Mouse (Mus musculus): ENCODE results near the gene Slc11a2. TPM values are rescaled to one million over a fixed set of nuclear protein-coding genes. Genes with fewer than 3 reads are reported as not detected.

The Slc11a2 gene
- total RNA-seq, 2 experiments from 2014 or later = 18.3 to 20.1 TPM

GRCm38 (mm10) chr15:100411731-100412130 lies 13.1 kb downstream of the Slc11a2 start:
- ATAC-seq (replicated peaks; ENCODE audit: low FRiP score, poor library complexity, severe bottlenecking) = no peak

DNA sequence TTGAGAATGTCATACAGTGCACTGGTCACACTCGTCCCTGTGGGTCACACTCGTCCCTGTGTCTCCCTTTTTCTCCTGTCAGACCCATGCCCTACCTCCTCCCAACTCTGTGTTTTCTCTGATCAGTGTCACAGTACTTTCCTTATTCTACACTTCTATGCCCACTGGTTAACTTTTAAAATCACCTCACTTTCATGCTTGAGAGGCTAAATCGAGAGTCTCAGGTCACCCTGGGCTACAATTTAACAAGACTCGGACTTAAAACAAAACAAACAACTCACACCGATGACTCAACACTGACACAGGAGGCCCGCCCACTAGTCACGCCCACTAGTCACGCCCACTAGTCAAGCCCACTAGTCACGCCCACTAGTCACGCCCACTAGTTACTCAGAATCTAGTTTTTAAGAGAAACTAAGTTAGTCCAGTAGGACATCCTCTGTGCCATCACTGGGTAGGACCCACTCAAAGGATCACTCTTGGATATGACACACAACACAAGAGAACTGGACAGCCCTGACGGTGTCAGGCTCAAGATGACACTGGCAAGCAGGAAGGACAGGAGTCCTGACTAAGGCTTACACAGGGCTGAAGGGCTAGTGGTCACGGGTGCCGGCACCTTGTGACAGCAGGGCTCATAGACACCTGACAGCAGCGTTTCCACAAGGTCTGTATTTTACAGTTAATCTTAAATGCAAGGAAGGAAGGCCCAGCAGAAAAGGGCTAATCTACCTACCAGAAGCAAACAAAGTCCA lies 13.8 kb downstream of the Slc11a2 start:
- peak; percentile 95 for ATAC-seq (replicated peaks; ENCODE audit: low FRiP score, poor library complexity, severe bottlenecking)

GRCm38 (mm10) chr15:100406088-100406487 lies 18.8 kb downstream of the Slc11a2 start:
- no peak for ATAC-seq (replicated peaks; ENCODE audit: low FRiP score, poor library complexity, severe bottlenecking)

- no peak for ATAC-seq (replicated peaks; ENCODE audit: low FRiP score, poor library complexity, severe bottlenecking)
Measured at GRCm38 (mm10) chr15:100403318-100404000, 21.4 kb downstream of the Slc11a2 start.

DNA sequence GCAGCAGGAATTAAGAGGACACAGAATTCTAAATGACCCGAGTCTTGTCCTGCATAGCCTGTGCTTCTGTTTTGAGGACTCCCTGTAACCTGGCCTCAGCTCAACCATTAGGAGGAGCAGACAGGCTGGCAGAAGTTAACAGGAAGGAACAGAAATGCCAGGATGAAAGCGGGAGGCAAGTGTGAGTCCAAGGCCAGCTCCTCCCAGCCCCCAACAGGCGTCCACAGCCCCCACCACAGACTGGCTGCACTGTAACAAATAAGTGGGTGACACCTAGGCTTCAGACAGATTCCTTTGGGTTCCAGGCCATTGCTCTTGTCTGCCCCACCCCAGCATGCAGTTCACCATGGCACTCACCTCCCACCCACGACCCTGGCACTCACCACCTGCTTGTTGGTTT lies 22.1 kb downstream of the Slc11a2 start:
- no peak for ATAC-seq (replicated peaks; ENCODE audit: low FRiP score, poor library complexity, severe bottlenecking)

DNA sequence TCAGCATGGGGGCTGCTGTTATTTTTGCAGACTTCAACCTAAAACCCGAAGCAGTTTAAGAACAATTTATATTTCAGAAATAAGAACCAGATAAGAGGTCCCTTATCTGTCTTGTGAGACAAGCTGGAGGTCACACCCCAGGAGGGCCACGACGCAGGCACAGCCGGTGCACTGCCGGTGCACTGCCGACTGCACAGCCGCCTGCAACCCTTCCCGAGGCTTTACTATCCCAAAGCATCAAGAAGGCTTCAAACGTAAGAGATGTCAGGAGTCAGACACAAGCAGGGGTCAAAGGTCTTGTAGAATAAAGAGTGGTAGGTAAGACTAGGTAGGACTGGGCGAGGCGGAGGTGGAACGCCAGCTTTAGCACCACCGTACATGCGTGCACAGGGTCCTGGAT lies 22.5 kb downstream of the Slc11a2 start:
- ATAC-seq (replicated peaks; ENCODE audit: low FRiP score, poor library complexity, severe bottlenecking) = no peak

GRCm38 (mm10) chr15:100401811-100402210 lies 23.1 kb downstream of the Slc11a2 start:
- no peak for ATAC-seq (replicated peaks; ENCODE audit: low FRiP score, poor library complexity, severe bottlenecking)

GRCm38 (mm10) chr15:100400592-100401250 lies 24.2 kb downstream of the Slc11a2 start:
- ATAC-seq (replicated peaks; ENCODE audit: low FRiP score, poor library complexity, severe bottlenecking) = no peak

DNA sequence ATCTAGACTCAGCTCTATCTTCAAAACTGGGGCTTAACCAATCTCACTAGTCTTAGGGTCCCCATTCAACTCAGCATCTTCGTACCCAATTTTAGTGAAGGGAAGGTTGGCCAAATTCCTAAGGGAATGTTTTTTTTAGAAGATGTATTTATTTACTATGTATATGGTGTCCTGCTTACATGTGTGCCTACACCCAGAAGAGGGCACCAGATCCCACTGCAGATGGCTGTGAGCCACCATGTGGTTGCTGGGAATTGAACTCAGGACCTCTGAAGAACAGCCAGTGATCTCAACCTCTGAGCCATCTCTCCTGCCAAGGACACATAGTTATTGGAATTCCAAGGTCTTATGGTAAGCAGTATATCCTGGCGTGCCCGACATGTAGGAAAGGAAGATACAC lies 29.3 kb downstream of the Slc11a2 start:
- ATAC-seq (replicated peaks; ENCODE audit: low FRiP score, poor library complexity, severe bottlenecking) = no peak

DNA sequence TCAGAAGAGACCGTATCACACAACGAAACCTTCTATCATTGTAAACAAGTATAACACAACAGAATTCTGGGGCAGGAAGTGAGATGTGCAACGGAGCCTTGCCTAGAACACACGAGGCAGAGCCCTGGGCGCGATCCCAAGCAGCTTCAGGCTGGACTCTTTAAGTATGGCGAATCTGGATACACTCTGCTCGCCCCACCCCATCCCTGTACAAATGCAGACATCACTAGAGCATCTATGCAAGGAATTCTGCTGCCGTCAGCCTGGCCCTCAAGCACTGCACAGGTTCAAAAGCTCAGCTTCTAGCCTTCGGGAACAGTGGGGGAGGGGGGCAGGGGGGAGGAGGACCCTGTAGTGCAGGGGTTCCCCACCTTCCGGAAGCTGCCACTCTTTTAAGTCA lies 31.9 kb downstream of the Slc11a2 start:
- no peak for ATAC-seq (replicated peaks; ENCODE audit: low FRiP score, poor library complexity, severe bottlenecking)

- peak; percentile 51 for ATAC-seq (replicated peaks; ENCODE audit: low FRiP score, poor library complexity, severe bottlenecking)
Measured at GRCm38 (mm10) chr15:100391599-100391998, 33.3 kb downstream of the Slc11a2 start.

DNA sequence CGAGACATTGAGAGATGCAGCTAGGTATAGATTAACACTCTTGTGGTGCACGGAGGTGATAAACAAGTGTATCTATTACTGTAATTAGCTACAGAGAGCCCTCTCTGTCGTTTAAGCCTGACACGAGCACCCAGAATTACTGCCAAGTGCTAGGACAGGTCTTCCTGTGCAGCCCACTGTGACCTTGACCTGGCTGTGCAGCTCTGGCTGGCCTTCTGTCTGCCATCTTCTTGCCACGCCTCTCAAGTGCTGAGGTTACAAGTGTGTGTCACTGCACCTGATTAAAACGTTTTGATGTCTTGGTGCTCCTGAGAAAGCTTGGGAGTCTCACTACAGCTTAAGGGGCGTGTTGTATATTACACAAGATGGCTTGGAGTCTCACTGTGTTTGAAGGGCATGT lies 33.8 kb downstream of the Slc11a2 start:
- no peak for ATAC-seq (replicated peaks; ENCODE audit: low FRiP score, poor library complexity, severe bottlenecking)

DNA sequence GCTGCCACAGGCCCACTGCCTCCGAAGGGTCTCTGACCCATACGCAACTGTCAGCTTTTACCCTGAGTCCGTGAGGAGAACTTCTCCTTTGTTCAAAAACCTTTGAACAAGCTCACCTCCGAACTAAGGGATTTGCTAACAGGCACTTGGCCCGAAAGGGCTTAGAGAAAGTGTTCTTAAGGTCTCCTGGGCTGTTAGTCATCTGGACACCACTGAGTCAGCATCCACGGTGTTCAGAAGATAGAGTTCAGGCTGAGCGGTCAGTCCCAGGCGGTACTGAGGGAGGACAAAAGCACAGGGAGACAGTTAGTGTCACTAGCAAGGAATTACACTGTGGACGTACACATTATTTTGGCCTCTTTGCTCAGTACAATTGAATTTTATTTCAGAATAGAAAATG lies 36.0 kb downstream of the Slc11a2 start:
- no peak for ATAC-seq (replicated peaks; ENCODE audit: low FRiP score, poor library complexity, severe bottlenecking)

GRCm38 (mm10) chr15:100388224-100388835 lies 36.5 kb downstream of the Slc11a2 start:
- ATAC-seq (replicated peaks; ENCODE audit: low FRiP score, poor library complexity, severe bottlenecking) = no peak

- ATAC-seq (replicated peaks; ENCODE audit: low FRiP score, poor library complexity, severe bottlenecking) = no peak
Measured at GRCm38 (mm10) chr15:100387544-100388223, 37.2 kb downstream of the Slc11a2 start.

DNA sequence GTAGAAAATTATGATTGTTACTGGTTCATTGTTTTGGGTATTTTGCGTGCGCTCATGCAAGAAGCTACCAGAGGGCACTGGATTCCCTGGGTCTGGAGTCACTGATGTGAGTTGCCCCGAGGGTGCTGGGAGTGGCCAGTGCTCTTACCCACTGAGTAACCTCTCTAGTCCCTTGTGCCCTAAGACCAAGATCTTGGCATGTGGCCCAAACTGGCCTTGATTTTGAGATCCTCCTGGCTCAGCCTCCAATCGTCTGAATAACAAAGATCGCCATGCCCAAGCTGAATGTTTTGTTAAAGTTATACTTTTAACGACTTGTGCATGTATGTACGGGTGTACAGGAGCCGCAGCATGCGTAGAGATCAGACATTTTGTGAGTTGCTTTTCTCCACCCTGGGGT lies 39.2 kb downstream of the Slc11a2 start:
- no peak for ATAC-seq (replicated peaks; ENCODE audit: low FRiP score, poor library complexity, severe bottlenecking)

- no peak for ATAC-seq (replicated peaks; ENCODE audit: low FRiP score, poor library complexity, severe bottlenecking)
Measured at GRCm38 (mm10) chr15:100380104-100380503, 44.8 kb downstream of the Slc11a2 start.

- ATAC-seq (replicated peaks; ENCODE audit: low FRiP score, poor library complexity, severe bottlenecking) = no peak
Measured at GRCm38 (mm10) chr15:100379658-100380057, 45.2 kb downstream of the Slc11a2 start.

GRCm38 (mm10) chr15:100377847-100378505 lies 46.9 kb downstream of the Slc11a2 start:
- peak; percentile 80 for ATAC-seq (replicated peaks; ENCODE audit: low FRiP score, poor library complexity, severe bottlenecking)
